Mouse (Mus musculus) MN1 (cell line): Measurements from ENCODE around the gene Adam11.
"Not testable (repeated sequence)": the region's sequence is repeated elsewhere in the genome, so short reads cannot be mapped to it uniquely, and the experiment has no call there.

Experiments
- DNase-seq: peaks from one replicate; pipeline ENCODE4 v3.0.0-alpha.2; 2016; ENCODE audit warnings: low spot score

The Adam11 gene

GRCm38 (mm10) chr11:102761309-102762210 is at the start of gene Adam11:
Gene Adam11, plus strand, starts transcription at chr11:102761439.
- no peak for DNase-seq

GRCm38 (mm10) chr11:102712411-102712810 is 48.8 kb upstream of the Adam11 start:
- no peak for DNase-seq

- not testable (repeated sequence) for DNase-seq
Observed at GRCm38 (mm10) chr11:102714578-102714977, 46.7 kb upstream of the Adam11 start.

- no peak for DNase-seq
Observed at GRCm38 (mm10) chr11:102716135-102716534, 45.1 kb upstream of the Adam11 start.

GRCm38 (mm10) chr11:102725574-102725973 is 35.7 kb upstream of the Adam11 start:
- DNase-seq, result no peak

GRCm38 (mm10) chr11:102728614-102729013 is 32.6 kb upstream of the Adam11 start:
- DNase-seq, result peak; percentile 35

GRCm38 (mm10) chr11:102729835-102730234 is 31.4 kb upstream of the Adam11 start:
- no peak for DNase-seq

- DNase-seq, result no peak
Observed at GRCm38 (mm10) chr11:102731366-102731765, 29.9 kb upstream of the Adam11 start.

- DNase-seq, result no peak
Observed at GRCm38 (mm10) chr11:102733146-102733545, 28.1 kb upstream of the Adam11 start.

- DNase-seq, result no peak
Observed at GRCm38 (mm10) chr11:102734961-102735360, 26.3 kb upstream of the Adam11 start.

- DNase-seq, result no peak
Observed at GRCm38 (mm10) chr11:102738046-102738445, 23.2 kb upstream of the Adam11 start.

- DNase-seq, result peak; percentile 85
Observed at GRCm38 (mm10) chr11:102739278-102739966, 21.8 kb upstream of the Adam11 start.

- DNase-seq, result no peak
Observed at GRCm38 (mm10) chr11:102740634-102741033, 20.6 kb upstream of the Adam11 start.

- DNase-seq, result peak; percentile 20
Observed at GRCm38 (mm10) chr11:102741129-102741950, 19.9 kb upstream of the Adam11 start.

GRCm38 (mm10) chr11:102742066-102742465 is 19.2 kb upstream of the Adam11 start:
- no peak for DNase-seq

- no peak for DNase-seq
Observed at GRCm38 (mm10) chr11:102742843-102743242, 18.4 kb upstream of the Adam11 start.

- peak; percentile 23 for DNase-seq
Observed at GRCm38 (mm10) chr11:102744746-102745145, 16.5 kb upstream of the Adam11 start.

- no peak for DNase-seq
Observed at GRCm38 (mm10) chr11:102747866-102748265, 13.4 kb upstream of the Adam11 start.

GRCm38 (mm10) chr11:102748381-102748780 is 12.9 kb upstream of the Adam11 start:
- no peak for DNase-seq

GRCm38 (mm10) chr11:102749712-102750111 is 11.5 kb upstream of the Adam11 start:
- DNase-seq, result no peak

GRCm38 (mm10) chr11:102752896-102753590 is 8.2 kb upstream of the Adam11 start:
- no peak for DNase-seq
